Mouse (Mus musculus) heart, embryonic 15.5 days (tissue): ENCODE measurements around the gene Fyn. TPM values are rescaled to one million over a fixed set of nuclear protein-coding genes. Genes with fewer than 3 reads are reported as not detected.

Source experiments
- polyA plus RNA-seq: library from polyadenylated mRNA; unstranded; fragments of >200 nt; fragmentation: Nextera tagmentation; extraction: Ambion mirVana; gene quantifications from 2 replicates; pipeline ENCODE4 v1.2.1, GENCODE M21; 2015

Gene Fyn
- polyA plus RNA-seq, 1 experiment from 2014 or later = 12.7 TPM

Other genes with a start within 250 kb of the Fyn start
- 7.9 and 9.2 TPM in 2 replicates for gene Fam229b, start 234.9 kb upstream of the Fyn start, polyA plus RNA-seq
- 7.6 and 8.3 TPM in 2 replicates for gene Tube1, start 234.9 kb upstream of the Fyn start, polyA plus RNA-seq
- 0.16 and 0.32 TPM in 2 replicates for gene Ccn6, start 205.1 kb upstream of the Fyn start, polyA plus RNA-seq
- 8.6 and 13.7 TPM in 2 replicates for gene Traf3ip2, start 244.1 kb downstream of the Fyn start, polyA plus RNA-seq